Mouse (Mus musculus) adrenal gland, adult (tissue): ENCODE measurements at regions not wholly inside any gene's neighbourhood (a gene's known extent, or its start where the extent isn't known, plus 50 kb on each side); places are given as distances from the start of the nearest gene placed in this dataset.

Experiments used
- DNase-seq, 2 experiments: peaks; one replicate each; pipeline ENCODE4 v3.0.0; 2022 to 2023; ENCODE audit warnings: low spot score in 1 of 2; ENCODE audit not compliant: inconsistent age in 2 of 2

DNA sequence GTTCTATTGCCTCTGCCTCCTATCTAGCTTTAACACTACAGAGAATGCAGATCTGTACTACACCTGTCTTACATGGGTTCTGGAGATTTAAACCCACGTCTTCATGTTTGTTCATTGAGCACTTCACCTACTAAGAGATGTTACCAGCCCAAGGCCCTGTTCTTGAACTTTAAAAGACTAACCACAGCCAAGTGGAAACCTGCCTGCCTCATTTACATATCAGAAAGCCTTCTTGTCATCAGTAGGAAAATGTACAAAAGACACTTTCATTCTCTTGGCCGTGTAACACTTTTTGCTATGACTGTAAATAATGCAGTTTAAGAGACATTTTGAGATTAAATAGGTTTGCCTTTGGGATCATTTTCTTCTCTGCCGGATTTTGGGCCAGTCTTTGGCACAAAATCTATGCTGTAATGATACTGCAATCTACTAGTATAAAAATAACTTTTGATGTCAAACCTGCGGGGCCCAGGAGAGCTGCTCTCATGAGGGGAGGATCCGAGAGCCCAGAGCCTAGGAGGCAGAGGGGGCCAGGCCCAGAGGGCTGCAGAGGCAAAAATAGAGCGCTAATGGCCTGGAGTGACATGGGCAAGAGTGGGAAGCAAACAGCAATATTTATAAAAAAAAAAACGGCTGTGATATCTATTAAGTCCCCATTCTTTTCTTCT, 318.4 kb upstream of the Myo3a start:
- peak in 1 of 2 experiments; percentile 30 for DNase-seq

DNA sequence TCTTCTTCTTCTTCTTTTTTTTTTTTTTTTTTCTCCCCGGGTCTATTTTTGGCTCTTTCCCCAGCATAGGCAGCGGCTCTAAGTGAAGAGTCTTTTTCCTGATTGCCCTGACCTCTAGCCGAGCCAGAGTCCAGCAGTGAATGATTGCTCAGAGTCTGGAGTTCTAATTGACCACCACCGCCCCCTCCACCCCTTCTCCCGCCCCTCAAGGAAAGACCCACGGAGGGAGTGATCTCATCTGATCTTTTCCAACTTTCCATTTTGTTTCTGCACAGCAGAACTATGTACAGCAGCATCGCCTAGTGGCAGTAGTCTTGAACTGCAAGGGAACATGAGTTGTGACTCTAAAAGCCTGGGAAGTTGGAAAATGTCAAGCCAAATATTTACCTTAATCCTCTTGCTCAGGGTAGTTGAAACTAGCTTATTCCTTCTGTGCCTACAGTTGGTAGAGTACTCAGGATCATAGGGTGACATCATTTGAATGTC, 317.8 kb upstream of the Myo3a start:
- DNase-seq, result peak; percentile 52 to 90

GRCm38 (mm10) chr2:21917804-21918690, 309.3 kb upstream of the Myo3a start:
- peak; percentile 42 to 69 for DNase-seq

GRCm38 (mm10) chr2:21919091-21919490, 308.2 kb upstream of the Myo3a start:
- no peak for DNase-seq

- DNase-seq, result no peak
Measured at GRCm38 (mm10) chr2:21927656-21928055, 299.6 kb upstream of the Myo3a start.

DNA sequence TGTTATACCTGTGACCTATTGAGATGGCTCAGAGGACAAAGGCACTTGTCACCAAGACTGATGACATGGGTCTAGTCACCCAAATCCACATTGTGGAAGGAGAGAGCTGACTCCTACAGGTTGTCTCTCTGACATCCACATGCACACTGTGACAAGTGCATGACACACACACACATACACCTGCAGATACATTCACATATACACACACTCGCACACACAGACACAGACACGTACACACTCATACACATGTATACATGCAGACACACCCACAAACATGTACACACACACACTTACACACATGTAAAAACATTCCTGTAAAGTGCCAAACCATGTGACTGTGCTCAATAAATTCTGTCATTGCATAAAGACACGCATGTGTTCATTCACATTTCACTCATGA, 287.3 kb upstream of the Myo3a start:
- no peak for DNase-seq

DNA sequence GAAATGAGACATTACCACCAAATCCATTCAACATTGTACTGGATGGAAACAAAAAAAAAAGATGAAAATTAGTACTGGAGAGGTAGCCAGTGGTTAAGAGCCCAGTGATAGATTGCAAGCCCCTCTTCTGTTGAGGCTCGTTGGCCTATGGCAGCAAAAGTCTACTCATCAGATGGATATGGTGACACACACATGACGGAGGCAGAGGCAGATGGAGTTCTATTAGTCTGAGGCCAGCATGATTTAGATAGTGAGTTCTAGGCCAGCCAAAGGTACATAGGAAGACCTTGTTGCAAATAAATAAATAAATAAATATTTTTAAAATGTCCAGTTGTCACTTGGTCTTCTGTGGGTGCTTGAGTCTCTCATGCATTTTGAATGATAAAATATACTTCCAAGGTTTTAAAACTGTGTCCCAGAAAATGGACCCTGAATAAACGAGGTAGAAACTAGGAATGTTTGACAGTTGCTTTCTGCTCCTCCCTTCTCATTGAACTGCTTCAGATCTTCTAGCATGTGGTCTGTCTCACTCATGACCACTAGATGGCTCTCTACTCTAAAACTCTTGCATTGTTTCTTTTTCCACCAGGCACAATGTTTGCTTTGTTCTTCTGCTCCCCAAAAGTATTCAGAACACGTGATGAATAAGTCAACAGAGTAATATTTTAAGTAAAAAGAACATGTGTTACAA, 286.4 kb upstream of the Myo3a start:
- peak in 1 of 2 experiments; percentile 68 for DNase-seq

DNA sequence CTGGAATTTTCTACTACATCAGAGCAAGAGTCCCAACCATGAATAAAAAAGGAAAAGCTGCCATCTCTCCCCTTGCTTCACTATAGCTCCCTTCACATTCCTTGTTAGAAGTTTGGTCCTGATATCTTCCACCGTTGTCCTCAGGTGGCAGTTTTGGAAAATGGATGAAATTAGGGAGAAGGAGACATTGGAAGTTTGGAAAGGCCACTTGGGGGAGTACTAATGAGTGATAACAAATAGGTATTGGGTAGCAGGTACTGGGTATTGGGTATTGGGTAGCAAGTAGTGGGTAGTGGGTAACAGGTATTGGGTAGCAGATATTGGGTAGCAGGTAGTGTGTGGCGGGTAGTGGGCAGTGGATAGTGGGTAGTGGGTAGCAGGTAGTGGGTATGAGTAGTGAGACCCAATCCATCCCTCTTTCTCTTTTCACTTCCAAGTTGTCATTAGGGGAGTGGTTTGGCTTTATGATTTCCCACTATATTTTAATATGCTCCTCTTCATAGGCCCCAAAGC, 285.8 kb upstream of the Myo3a start:
- no peak for DNase-seq

DNA sequence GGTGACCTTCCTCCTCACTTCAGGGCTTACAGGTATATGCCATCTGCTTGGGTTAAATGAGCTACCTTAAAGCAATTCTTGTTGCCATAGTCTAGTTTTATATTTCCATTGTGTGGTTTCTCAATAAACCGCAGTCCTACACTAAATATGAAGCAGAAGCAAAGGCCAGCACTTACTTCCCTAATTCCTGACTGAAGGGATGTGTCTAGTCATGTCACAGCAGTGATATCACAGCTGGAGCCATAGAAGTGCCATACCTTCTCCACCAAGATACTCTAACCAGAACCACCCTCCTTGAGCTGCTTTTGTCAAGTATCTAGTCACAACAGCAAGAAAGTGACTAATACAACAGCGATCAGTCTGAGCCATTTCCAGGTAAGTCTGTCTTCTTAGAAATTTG, 283.6 kb upstream of the Myo3a start:
- no peak for DNase-seq

DNA sequence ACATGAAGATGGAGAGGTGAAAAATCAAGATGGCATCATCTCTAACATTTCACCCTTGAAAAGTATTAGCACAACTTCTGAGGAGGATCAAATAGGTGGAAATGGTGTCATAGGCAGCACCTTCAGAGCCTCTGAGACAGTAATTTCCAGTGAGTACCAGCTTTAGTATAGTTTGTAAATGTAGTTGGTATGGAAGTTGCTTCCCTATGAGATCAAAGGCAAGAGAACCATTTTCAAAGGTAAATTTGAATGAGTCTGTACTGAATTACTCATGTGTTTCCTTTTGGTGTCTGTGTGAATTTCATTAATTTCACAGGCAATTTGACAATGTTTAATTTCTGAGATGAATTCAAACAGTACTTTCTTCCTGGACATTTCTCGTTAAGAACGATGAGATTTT, 280.8 kb upstream of the Myo3a start:
- no peak for DNase-seq

- no peak for DNase-seq
Measured at GRCm38 (mm10) chr2:21951279-21951678, 276.0 kb upstream of the Myo3a start.

GRCm38 (mm10) chr2:21956112-21956963, 271.0 kb upstream of the Myo3a start:
- DNase-seq, result no peak

GRCm38 (mm10) chr2:21958365-21958764, 268.9 kb upstream of the Myo3a start:
- DNase-seq, result peak in 1 of 2 experiments; percentile 78

DNA sequence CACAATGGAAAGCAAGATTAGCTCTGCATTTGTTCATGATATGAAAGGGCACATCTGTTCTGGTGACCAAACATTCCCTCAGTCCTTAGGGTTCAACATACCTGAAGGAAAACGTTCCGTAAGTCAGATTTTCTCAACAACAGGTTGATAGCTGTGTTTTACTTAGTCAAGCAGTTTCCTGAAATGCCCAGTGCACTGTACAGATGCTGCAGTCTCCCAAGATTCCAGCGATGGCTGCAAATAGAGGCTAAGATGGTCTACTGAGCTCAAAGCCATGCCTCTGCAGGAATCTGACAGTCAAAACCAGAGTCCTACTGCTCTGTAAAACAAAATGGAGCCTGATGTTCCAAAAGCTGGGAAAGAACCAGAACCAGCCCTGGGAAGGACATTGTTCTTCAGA, 268.5 kb upstream of the Myo3a start:
- no peak for DNase-seq

DNA sequence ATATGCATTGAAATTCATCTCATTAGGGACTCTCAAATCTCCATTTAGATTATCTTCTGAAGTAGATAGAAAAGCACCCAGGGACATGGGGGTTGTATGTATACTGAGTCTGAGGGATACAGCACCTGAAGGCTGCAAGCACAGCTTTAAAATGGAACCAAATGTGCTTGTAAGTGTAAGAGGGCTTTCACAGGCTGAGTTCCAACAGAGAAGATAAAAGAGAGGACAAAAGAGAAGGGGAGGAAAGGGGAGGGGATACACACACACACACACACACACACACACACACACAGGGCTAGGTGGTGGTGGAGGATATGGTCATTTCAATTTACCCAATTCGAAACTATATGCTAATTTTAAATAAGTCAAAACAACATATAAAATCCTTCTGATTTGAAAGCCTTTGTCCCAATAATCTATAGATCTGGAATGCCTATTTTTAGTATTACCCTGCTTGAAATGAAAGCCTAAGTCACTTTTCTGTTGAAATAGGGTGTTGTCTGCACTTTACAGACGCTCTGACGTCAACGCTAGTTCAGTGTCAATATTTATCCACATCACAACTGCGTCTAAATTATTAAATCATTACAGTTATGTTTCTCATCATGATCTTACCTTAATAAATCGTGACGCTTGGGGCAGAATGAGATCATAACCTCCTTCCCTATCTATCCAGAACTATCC, 263.8 kb upstream of the Myo3a start:
- no peak for DNase-seq

GRCm38 (mm10) chr2:21964027-21964605, 263.2 kb upstream of the Myo3a start:
- DNase-seq, result no peak

GRCm38 (mm10) chr2:21970774-21971406, 256.4 kb upstream of the Myo3a start:
- no peak for DNase-seq

GRCm38 (mm10) chr2:21974599-21974998, 252.7 kb upstream of the Myo3a start:
- no peak for DNase-seq

- peak in 1 of 2 experiments; percentile 48 for DNase-seq
Measured at GRCm38 (mm10) chr2:21975547-21975946, 251.8 kb upstream of the Myo3a start.
